Mouse (Mus musculus): ENCODE data around the gene Olfr827. TPM values are rescaled to one million over a fixed set of nuclear protein-coding genes. Genes with fewer than 3 reads are reported as not detected.

The Olfr827 gene
- total RNA-seq (2023) = not detected

DNA sequence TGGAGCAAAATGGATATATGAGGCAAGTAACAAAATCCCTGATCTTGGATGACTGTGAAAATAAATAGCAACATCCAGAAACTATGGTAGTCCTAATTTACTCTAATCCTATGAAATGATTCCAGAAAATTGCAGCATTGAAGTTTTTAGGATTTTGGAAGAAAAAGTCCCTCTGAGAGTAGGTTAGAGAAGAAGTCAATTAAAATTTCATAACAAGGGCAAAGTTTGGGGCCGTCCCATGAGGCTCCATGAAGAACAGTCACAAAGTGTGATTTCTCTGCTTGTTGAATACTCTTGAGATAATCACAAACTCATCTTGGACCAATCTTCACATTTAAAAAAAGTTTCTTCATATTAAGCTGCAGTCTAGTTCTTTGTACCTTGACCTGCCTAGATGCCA is at the start of gene Olfr827:
TSS of gene Olfr827 (minus strand) at position 101 of the 400 bp plus-strand sequence.

DNA sequence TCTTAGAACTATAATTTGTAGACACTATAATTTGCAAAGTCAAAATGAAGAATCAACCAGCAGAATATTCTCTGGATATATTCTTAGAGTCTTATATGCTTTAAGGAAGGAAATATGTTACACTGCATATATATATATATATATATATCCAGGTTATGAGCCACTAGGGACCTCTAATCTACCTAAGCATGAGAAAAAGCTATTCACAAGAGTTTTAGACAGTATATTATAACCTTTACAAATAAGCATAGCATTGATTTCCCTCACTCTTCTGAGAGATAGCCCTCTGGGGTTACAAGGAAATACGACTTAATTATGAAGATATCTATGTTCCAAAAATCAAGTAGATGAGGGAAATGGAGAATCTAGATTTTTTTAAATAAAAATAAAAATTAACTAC is 30.1 kb downstream of the Olfr827 start, which contains the start of gene Olfr826:
TSS of gene Olfr826 (minus strand) at position 101 of the 400 bp plus-strand sequence.

DNA sequence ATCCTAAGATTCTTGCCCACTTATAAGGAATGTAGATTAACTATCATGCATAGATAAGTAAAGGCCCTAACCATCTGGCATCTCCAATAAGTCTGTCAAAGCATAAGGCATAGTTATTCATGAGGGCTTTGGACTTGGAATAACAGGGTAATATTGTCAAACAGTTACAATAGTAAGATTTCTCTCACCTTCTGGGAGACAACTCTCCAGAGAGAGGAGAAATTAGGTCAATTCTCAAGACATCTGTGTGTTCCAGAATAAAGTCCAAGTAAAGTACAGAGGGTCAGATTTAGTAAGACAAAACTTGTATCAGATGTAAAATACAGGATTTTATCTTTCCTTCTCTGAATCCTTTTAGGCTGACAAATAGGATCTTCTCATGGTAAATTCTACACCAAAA is 47.5 kb downstream of the Olfr827 start, which contains the start of gene Olfr825:
TSS of gene Olfr825 (minus strand) at position 101 of the 400 bp plus-strand sequence.

Other genes with a start within 250 kb of the Olfr827 start
- not detected for gene Olfr819, start 247.1 kb downstream of the Olfr827 start, total RNA-seq (2023)
- not detected for gene Olfr247, start 238.3 kb downstream of the Olfr827 start, total RNA-seq (2023)
- gene Gm10310, start 229.3 kb downstream of the Olfr827 start, total RNA-seq (2023) = not detected
- not detected for gene Olfr820, start 201.8 kb downstream of the Olfr827 start, total RNA-seq (2023)
- not detected for gene Olfr821, start 184.1 kb downstream of the Olfr827 start, total RNA-seq (2023)
- not detected for gene Olfr822, start 143.2 kb downstream of the Olfr827 start, total RNA-seq (2023)
- gene Olfr823, start 99.0 kb downstream of the Olfr827 start, total RNA-seq (2023) = not detected
- not detected for gene Olfr824, start 84.4 kb downstream of the Olfr827 start, total RNA-seq (2023)
- not detected for gene Olfr825, start 47.6 kb downstream of the Olfr827 start, total RNA-seq (2023)
- not detected for gene Olfr826, start 30.2 kb downstream of the Olfr827 start, total RNA-seq (2023)
- not detected for gene Neurod4, start 65.8 kb upstream of the Olfr827 start, total RNA-seq (2023)
- 139 TPM for gene Tespa1, start 108.5 kb upstream of the Olfr827 start, total RNA-seq (2023)
- not detected for gene Vmn2r84, start 179.9 kb upstream of the Olfr827 start, total RNA-seq (2023)
- gene Vmn2r85, start 215.3 kb upstream of the Olfr827 start, total RNA-seq (2023) = not detected
- gene Vmn2r86, start 241.6 kb upstream of the Olfr827 start, total RNA-seq (2023) = not detected